Mouse (Mus musculus) brain, embryonic 14.5 days (tissue): ENCODE data around the gene Syn1.

Experiments used
- CTCF ChIP-seq: fragments of 200-500 bp; IDR thresholded peaks from 2 replicates; pipeline ENCODE4 v1.5.1; 2012; ENCODE audit warnings: inconsistent platforms, mild to moderate bottlenecking, moderate library complexity, borderline replicate concordance; ENCODE audit not compliant: insufficient read depth, insufficient read length; ENCODE audit errors: extremely low read depth
- POLR2A ChIP-seq: fragments of 200-500 bp; IDR thresholded peaks from 2 replicates; pipeline ENCODE4 v1.6.1; 2012; ENCODE audit warnings: mild to moderate bottlenecking, inconsistent platforms, borderline replicate concordance; ENCODE audit not compliant: poor library complexity, insufficient read depth, insufficient read length, severe bottlenecking; ENCODE audit errors: extremely low read depth

- TF ChIP-seq CTCF: no peak
- no peak for TF ChIP-seq POLR2A
These were observed 4.2 kb upstream of the Syn1 start for GRCm38 (mm10) chrX:20924976-20925375.
